Mouse (Mus musculus) left cerebral cortex, postnatal 10 days (tissue): ENCODE data around the gene Dennd1b. TPM values are rescaled to one million over a fixed set of nuclear protein-coding genes. Genes with fewer than 3 reads are reported as not detected.

Experiments used
- DNase-seq, 2 experiments: peaks; one replicate each; pipeline ENCODE4 v3.0.0; 2021 to 2022; ENCODE audit warnings: low spot score in 2 of 2, mixed read lengths in 1 of 2; ENCODE audit errors: extremely low spot score in 1 of 2
- intact Hi-C: fragments of 180-260 bp; cut with DNase I; formaldehyde crosslinking; loops from one replicate; pipeline ENCODE4 v1.15.1; 2025
- total RNA-seq, 2 experiments: library from RNA; stranded (reverse); gene quantifications; 2 replicates each; pipeline ENCODE4 v1.2.3; 2021

The Dennd1b gene
- total RNA-seq, result 10 to 100 TPM; 20.0 to 20.4 TPM

- intact Hi-C loops, result loop anchor here (10.0 kb wide), 2 partner anchors 119 to 191 kb away; partner anchors contain the start of gene Lhx9
- peak; percentile 42 to 65 for DNase-seq
These were observed at the start of gene Dennd1b for GRCm38 (mm10) chr1:138963161-138963867. Dennd1b (plus strand) TSS chr1:138963435.

GRCm38 (mm10) chr1:138915596-138915995, 47.6 kb upstream of the Dennd1b start:
- DNase-seq, result no peak
- intact Hi-C loops, result no loop called here

DNA sequence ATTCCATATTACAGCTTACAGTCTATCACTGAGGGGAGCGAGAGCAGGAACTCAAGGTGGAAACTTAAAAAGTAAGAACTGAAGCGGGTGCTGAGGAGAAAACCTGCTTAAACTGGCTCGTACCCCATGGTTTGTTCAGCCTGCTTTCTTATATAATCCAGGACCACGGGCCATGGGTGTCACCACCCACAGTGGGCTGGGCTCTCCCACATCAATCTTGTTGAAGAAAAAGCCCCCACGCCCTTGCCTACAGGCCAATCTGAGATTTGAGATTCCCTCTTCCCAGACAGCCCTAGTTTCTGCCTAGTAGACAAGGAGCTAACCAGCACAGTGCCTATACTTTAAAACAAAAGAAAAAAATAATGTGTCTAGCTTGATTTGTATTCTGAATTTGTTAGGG, 43.6 kb upstream of the Dennd1b start:
- DNase-seq, result no peak
- intact Hi-C loops, result no loop called here

GRCm38 (mm10) chr1:138920082-138920481, 43.2 kb upstream of the Dennd1b start:
- DNase-seq, result no peak
- intact Hi-C loops, result no loop called here

- intact Hi-C loops, result no loop called here
- no peak for DNase-seq
These were observed 42.4 kb upstream of the Dennd1b start for GRCm38 (mm10) chr1:138920799-138921198.

DNA sequence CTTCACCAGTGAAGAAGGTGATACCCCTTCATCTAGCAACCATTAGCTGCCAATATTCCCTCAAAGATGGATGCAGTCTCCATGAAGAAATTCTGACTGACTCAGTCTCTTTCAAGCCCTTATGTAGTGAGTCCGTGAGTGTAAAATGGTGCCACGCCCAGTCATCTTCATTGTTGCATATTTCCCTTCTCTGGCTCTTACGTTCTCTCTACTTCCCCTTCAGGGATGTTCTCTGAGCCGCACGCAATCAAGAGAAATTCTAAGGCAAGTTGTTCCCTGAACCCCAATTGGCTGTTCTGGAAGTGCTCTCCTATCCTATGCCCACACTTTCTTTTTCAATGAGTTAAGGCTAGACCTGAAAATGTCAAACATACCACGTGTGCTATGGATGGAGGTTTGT, 40.3 kb upstream of the Dennd1b start:
- no peak for DNase-seq
- intact Hi-C loops, result no loop called here

DNA sequence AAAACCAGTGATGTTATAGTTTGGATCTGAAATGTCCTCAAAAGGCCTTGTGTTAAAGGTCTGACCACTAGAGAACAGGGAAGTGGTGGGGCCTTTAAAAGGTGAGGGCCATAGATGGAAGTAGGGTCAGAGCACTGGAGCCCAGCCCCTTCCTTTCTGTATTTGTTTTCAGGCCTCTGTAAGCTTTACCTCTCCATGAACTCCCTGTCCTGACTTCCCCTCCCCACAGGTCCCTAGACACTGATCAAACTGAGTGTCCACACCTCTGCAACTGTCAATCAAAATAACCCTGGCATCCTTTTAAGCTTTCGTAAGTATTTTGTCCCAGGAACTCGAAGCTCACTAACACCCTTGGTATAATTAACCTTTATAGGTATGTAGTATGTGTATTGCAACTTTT, 39.0 kb upstream of the Dennd1b start:
- no peak for DNase-seq
- intact Hi-C loops, result no loop called here

DNA sequence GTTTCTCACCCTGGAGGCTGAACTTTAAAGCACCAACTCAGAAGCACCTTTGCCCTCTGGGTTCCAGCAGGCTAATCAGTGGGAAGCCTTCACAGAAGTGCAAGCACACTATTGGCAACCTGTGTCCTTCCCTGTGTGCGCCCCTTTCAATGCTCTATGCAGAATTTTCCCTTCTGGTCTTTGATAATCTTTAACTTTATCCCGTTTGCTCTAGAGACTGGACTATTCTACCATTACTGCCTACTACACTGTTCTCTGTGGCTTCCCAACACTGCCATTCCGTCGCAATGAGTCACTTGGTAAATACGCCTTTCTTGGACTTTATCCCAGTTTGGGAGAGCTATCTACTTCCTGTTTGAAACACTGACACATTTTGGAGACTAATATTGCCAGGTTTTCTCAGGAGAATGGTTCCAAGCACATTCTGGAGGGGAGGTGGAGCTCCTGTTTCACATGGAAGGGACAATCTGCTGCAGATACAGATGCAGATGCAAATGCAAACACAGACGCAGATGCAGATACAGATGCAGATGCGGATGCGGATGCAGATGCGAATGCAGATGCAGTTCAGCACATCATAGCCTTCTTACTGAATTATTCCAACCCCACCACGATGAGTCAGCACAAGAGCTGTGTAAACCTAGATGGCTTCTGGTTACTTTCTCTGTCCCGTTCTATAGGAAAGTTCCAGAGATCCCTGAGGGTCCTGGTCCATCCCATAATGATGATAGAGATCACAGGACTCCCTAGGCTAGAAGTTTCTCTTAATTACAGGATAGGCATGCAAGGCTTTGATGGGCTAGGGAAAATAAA, 34.4 kb upstream of the Dennd1b start:
- intact Hi-C loops, result no loop called here

GRCm38 (mm10) chr1:138929985-138930384, 33.2 kb upstream of the Dennd1b start:
- intact Hi-C loops, result no loop called here
- DNase-seq, result no peak

More for the DNA sequence above, 34.4 kb upstream of the Dennd1b start:
- peak in 1 of 2 experiments; percentile 31 for DNase-seq

DNA sequence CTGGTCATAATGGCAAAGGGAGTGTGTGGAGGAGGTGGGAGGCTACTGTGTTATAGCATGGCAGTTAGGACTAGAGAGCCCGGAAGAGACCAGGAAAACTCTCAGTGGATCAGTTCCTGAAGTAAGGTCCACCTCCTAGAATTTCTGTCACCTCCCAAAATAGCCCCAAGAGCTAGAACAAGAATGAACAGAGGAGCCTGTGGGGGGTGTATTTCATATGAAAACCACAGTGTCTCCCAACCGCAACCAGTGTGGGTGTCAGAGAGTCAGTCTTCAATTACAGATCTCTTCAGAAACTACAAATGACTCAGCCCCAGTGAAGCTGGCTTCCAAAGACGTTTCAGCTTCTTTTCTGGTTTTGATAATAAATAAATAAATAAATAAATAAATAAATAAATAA, 32.4 kb upstream of the Dennd1b start:
- DNase-seq, result no peak
- intact Hi-C loops, result no loop called here

DNA sequence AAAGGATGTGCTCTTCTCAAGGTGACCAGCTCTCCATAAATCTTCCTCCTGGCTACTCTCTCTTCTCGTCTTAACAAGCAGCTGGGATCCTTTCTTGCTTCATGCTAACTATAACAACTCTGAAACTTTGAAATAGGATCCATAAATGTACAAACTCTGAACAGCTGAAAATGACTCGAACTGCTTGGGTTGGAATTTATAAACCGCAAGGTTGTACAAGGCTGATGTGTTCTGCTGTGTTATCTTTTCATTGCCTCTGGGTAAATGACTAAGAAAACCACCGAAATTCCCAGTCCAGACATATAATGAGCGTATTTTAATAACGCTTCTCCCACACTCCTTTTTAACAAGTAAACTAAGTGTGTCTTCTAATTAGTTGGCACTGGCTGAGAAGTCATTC, 27.1 kb upstream of the Dennd1b start:
- no peak for DNase-seq
- intact Hi-C loops, result no loop called here

DNA sequence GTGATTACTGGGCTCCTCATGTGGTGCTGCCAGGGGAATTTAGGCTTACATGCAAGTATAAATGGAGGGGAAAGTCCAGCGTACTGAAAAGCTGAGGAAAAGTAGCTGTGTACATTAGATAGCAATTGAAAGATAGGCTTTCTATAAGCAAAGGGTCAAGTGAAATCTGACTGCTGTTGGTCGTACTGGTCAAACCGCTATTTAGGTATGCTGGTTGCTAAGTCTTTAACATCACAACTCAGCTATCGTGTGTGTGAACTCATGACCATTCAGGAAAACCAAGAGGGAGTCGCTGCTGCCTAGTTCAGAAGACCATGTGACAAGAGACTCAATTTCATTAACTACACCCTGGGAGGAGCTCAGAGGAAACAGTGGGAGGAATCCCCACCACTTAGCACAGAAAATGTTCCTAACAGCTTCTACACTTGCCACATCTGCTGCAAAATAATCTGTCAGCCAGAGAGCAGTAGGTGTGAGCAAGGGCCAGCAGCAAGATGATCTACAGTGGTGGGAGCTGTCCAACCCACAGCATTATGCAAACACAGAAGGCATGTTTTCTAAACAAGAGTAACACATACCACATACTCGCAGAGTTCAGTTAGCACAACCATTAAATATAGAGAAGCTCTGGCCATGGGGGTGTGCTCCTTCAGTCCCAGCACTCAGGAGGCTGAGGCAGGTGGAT, 25.4 kb upstream of the Dennd1b start:
- intact Hi-C loops, result no loop called here

GRCm38 (mm10) chr1:138939579-138940139, 23.6 kb upstream of the Dennd1b start:
- intact Hi-C loops, result no loop called here
- DNase-seq, result no peak

More for the DNA sequence above, 25.4 kb upstream of the Dennd1b start:
- no peak for DNase-seq

- DNase-seq, result no peak
These were observed 22.8 kb upstream of the Dennd1b start for GRCm38 (mm10) chr1:138940407-138940806.

GRCm38 (mm10) chr1:138952173-138952572, 11.1 kb upstream of the Dennd1b start:
- no peak for DNase-seq
- intact Hi-C loops, result no loop called here

More at GRCm38 (mm10) chr1:138940407-138940806, 22.8 kb upstream of the Dennd1b start:
- intact Hi-C loops, result no loop called here

GRCm38 (mm10) chr1:138954978-138955377, 8.3 kb upstream of the Dennd1b start:
- intact Hi-C loops, result no loop called here
- no peak for DNase-seq

DNA sequence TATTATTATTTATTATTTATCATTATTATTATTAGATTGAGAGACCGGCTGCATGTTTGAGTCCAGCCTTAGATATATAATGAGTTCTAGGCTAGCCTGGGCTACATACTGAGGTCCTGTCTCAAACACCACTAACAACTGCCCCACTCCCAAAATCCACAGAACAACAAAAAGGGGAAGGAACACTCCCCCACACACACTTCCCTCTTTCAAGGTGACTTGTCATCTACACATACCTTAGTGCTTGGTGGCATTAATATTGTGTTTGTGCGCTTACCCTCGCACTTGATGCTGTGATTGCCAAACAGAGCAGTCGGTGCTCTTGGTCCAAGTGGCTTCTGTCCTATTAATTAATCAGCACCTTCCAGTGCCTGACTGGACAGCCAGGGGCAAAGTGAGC, 7.8 kb upstream of the Dennd1b start:
- DNase-seq, result no peak
- intact Hi-C loops, result no loop called here

DNA sequence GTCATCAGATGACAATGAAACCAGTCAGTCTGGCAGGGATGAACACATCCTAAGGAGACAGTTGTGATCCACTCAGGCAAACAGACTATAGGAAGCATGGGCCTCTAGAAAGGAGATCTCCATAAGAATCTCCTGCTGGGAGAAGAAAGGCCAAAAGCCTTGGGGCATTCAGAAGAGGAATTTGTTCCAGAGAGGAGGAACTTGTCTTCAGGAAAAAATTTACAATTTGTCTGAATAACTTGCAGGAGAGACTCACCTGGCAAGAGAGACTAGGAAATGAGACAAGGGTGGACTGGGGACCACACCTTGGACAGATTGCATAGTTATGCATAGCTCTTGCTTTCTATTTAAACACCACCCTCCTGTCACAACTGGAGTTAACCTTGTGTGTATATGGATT, 6.7 kb upstream of the Dennd1b start:
- DNase-seq, result no peak
- intact Hi-C loops, result no loop called here

GRCm38 (mm10) chr1:138957111-138957510, 6.1 kb upstream of the Dennd1b start:
- DNase-seq, result no peak
- intact Hi-C loops, result no loop called here
